Mouse (Mus musculus): ENCODE data around the gene Med28. TPM values are rescaled to one million over a fixed set of nuclear protein-coding genes. Genes with fewer than 3 reads are reported as not detected.

Gene Med28
- 47.9 TPM for polyA plus RNA-seq (2014; fragmentation: Illumina TruSeq; extraction: RNeasy Lipid Tissue Mini Kit (QIAGEN cat#74804); ENCODE audit: low replicate concordance)

DNA sequence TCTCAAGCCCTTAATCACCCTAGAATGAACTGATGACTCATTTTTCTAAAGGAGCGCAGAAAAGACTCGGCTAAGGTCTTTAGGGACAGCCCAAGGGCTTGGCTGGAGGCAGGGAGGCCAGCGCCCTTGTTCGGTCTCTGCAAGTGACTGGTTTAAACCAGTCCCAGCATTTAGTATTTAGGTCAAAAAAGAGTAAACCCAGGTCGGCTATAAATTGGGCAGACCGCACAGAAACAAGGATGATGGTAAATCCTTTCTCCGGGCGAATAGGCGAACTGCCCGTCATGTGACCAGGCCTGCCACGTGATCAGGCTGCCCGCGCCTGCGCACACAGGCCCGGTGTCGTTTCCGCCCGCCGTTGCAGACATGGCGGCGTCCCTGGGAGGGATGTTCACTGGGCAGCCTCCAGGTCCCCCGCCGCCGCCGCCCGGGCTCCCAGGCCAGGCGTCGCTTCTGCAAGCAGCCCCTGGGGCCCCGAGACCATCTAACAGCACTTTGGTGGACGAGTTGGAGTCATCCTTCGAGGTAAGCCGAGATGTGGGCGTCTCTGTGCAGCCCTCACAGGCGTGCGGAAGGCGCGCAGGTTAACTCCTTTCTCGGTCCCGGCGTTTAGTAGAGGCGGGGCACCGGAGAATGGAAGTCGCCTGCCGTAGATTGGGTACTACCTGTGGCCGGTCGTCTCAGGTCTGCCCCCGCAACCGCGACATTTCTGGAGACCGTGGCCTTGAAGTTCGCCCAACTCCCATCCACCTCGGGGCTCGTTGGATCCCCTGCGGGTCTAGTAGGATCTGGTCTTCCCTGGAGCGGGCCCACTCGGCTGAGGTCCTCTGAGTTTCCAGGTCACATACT lies at the start of gene Med28:
Med28 (plus strand) TSS at position 270 of the 849 bp plus-strand sequence.

DNA sequence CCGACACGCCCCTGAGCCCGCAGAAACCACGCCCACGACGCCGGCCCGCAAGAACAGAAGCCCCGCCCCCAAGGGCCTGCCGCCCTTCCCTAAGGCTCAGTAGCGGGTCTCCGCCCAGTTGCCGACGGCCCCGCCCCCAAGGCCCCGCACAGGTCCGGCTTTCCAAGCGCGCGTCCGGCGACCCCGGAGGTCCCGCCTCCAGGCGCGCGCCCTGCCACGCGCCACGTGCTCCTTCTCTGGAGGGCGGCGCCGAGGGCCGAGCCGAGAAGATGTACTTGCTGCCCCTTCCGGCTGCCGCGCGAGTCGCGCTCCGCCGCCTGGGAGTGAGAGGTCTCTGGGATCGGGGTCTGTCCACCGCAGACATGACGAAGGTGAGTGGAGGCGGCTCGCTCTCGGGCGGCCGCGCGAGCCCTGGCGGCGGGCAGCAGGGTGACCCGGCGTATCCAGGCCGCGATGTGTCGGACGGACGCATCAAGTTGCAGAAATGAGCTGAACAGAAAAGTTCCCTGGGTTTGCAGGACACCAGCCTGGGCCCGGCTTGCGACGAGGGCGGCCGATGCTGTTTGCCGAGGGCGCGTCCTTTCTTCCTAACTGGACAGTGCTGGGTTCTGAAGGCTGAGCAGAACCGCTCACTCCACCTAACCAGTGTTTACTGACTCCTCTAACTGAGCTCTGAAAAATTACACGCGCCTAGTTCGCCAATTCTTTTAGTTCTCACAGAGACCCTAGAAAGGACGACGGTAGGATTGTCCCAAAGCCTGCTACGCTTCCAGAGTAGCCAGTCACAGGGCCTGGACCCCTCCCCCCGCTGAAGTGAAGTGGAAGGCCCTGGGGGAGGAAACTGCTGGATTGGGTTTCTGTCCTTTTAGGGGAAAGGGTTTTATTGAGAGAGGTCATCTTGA lies 26.6 kb upstream of the Med28 start, which contains the start of gene Lap3:
Lap3 (plus strand) TSS at position 184 of the 902 bp plus-strand sequence.

Other genes with a start within 250 kb of the Med28 start
- gene Qdpr, start 70.0 kb upstream of the Med28 start, polyA plus RNA-seq (2014; fragmentation: Illumina TruSeq; extraction: RNeasy Lipid Tissue Mini Kit (QIAGEN cat#74804); ENCODE audit: low replicate concordance) = 93.6 TPM
- not detected for gene Clrn2, start 66.5 kb upstream of the Med28 start, polyA plus RNA-seq (2014; fragmentation: Illumina TruSeq; extraction: RNeasy Lipid Tissue Mini Kit (QIAGEN cat#74804); ENCODE audit: low replicate concordance)
- gene Lap3, start 26.9 kb upstream of the Med28 start, polyA plus RNA-seq (2014; fragmentation: Illumina TruSeq; extraction: RNeasy Lipid Tissue Mini Kit (QIAGEN cat#74804); ENCODE audit: low replicate concordance) = 262 TPM
- gene Fam184b, start 119.4 kb downstream of the Med28 start, polyA plus RNA-seq (2014; fragmentation: Illumina TruSeq; extraction: RNeasy Lipid Tissue Mini Kit (QIAGEN cat#74804); ENCODE audit: low replicate concordance) = 0.26 TPM
- 32.2 TPM for gene Ncapg, start 149.7 kb downstream of the Med28 start, polyA plus RNA-seq (2014; fragmentation: Illumina TruSeq; extraction: RNeasy Lipid Tissue Mini Kit (QIAGEN cat#74804); ENCODE audit: low replicate concordance)